Mouse (Mus musculus): Measurements from ENCODE around the gene Camta1. TPM values are rescaled to one million over a fixed set of nuclear protein-coding genes. Genes with fewer than 3 reads are reported as not detected.
A peak's percentile ranks its signal among the peaks of the same experiment; 100 is the strongest.

Gene Camta1
- total RNA-seq, 1 experiment from 2014 or later = 40.1 TPM

GRCm38 (mm10) chr4:151738280-151738679 is 123.4 kb downstream of the Camta1 start:
- DNase-seq = no peak

GRCm38 (mm10) chr4:151732668-151733067 is 129.0 kb downstream of the Camta1 start:
- no peak for DNase-seq

DNA sequence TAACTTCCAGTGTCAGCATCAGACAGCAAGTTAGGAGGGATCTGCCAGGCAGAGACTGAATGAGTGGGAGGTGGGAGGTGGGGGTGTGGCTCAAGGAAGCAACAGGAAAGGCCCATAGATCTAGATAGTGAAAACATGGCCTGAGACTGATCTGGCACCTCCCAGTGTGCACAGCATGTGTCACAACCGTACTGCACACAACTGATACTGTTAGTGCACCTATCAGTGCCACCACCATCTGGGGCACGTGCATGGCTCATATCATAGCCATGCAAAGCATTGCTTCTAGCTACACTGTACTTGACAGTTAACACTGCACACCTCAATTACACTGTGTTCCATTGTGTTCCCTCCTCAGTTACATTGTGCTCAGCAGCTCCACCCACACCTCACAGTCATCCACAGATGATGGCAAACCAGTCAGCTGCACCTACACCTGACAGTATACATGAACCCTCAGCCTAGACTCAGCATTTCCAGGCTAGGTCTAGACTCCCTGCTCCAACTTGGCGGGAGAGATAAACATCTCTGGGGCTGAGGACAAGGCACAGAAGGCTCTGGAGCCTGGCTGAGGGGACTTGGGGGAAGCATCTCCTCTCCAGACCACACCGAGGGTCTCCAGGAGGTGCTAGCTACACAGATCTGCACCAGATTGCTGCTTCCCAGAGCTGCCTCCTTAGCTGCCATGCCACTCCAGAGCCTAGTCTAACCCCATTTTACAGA is 131.5 kb downstream of the Camta1 start:
- DNase-seq = no peak

- no peak for DNase-seq
These were observed 132.6 kb downstream of the Camta1 start for GRCm38 (mm10) chr4:151729116-151729515.

DNA sequence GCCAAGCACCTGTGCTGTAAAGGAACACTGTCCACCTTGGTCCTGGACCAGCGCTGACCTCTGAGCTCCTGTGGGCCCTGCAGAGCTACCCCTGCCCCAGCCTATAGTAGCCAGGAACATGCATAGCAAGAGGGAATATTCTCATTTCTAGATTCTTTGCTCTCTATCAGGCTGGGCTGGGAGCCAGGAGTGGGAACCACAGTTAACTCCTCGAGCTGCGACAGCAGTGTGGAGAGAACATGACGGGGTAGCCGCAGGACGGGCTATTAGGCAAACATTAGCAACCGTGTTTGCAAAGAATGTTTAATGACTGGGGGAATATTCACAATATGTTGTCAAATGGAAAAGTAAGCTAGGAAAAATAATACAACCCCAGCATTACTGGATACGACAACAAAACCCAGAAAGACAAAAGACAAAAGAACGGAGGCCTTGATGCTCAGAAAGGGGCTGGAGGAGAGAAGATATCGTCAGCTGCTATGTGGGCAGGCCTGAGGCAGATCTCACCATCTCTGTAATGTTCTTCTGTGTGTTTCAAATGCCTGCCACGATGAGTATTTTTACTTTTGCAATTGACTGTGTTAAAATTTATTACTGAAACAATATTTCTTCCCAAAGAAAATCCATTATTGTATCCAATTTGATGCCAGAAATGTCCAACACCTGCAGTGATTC is 133.1 kb downstream of the Camta1 start:
- no peak for DNase-seq

DNA sequence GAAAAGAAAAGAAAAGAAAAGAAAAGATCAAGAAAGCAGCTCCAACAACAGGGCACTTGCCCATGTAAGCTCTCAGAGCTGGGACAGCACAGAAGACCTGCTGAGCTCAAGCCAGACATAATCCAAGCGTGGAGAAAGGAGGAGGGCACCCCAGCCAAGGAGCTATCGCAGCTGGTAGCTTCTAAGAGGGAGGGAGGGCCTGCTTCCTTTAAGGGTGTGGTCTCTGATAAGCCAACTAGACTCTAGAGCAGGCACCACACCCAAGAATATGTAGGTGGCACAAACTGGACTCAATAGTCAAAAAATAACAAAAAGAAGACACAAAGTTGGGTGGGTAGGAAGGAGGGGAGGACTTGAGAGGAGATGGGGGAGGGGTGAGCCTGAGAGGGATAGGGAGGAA is 135.3 kb downstream of the Camta1 start:
- DNase-seq = no peak

DNA sequence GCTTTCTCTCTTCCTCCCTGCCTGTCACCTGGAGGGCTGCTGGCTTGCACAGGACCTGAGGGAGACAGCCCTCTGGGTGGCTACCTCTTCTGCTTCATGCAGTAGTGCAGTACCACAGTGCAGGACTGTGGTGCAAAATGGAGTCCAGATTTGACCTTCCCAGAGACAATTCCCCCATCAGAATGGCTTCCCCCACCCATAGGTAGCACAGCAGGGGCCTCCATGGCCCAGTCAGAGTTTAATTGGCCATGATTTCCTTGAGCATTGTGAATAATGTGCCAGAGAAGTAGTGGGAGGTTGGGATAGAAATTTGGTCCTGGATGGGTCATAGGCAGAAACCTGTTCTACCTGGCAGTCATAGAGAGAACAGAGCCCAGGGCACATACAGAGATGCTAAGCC is 136.8 kb downstream of the Camta1 start:
- no peak for DNase-seq

- DNase-seq = no peak
These were observed 140.8 kb downstream of the Camta1 start for GRCm38 (mm10) chr4:151720722-151721467.

DNA sequence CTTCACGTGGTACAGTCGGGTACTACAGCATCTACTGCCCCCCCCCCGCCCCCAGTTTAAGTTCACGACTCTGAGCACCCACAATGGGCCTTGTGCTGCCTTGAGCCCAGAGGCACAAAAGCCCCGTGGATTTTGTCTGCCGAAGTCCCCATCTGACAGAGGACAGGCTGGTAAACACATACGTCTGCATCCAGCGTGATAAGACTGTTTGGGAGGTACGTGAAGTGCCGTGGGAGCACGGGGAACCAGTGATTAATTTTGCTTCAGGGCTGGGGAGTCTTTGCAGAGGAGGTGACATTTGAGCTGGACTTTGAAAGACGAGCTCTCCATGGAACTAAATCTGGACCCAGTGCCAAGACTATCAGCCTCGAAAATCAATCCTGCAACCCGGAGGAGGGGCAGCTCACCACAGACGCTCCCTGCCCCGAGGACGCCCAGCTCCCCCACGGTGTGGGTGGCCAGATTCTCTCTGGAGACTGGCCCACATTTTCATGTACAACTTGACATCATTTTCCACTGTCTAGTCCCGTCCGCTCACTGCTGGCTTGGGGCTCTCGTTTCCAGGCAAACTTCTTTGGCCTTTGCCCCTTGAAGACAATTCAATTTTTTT is 142.7 kb downstream of the Camta1 start:
- DNase-seq = peak; percentile 42

GRCm38 (mm10) chr4:151717864-151718263 is 143.8 kb downstream of the Camta1 start:
- DNase-seq = no peak

DNA sequence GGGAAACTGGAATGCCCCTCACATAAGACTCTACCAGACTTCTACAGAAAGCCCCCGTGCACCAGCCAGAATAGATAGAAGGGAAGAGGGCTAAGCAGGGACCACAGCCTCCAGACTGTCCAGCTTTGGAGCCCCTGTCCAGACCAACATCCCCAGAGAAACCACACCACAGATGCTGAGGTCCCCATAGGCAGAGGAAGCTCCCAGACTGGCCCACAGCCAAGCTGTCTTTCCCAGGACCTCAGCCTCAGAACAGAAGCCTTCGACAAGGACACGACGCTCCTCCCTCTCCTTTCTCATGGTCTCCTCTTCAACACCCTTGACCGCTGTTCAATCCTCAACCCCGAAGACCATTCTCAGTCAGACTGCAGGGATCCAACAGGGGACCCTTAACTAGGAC is 148.0 kb downstream of the Camta1 start:
- peak; percentile 20 for DNase-seq

DNA sequence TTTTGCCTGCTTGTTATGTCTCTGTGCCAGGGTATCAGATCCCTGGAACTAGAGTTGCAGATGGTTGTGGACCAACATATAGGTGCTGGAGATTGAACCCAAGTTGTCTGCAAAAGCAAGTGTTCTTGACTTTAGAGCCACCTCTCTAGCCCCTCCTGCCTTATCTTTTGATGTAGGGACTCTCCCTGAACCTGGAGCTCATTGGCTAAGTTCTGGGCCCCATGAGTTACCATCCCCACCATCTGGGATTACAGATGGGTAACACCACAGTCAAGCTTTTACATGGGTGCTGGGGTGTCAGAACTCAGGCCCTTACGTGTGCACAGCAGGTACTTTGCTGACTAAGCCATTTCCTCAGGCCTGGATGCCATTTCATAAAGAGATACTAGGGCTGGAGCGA is 150.3 kb downstream of the Camta1 start:
- no peak for DNase-seq

- no peak for DNase-seq
These were observed 151.2 kb downstream of the Camta1 start for GRCm38 (mm10) chr4:151710522-151710921.

DNA sequence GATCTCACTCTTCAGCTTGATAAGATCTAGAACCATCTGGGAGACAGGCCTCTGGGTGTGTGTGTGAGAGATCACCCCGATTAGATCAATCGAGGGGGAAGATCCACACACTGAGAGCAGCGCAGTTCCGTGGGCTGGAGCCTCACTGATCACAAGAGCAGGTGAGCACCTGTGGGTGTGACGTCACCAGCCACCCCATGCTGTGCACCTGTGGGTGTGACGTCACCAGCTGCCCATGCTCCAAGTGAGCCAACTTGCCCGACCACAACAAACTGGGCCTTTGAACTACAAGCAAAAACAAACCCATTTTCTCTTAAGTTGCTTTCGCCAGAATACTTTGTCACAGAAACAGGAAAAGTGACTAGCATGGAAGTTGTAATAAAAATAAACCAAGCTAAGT is 152.4 kb downstream of the Camta1 start:
- no peak for DNase-seq

- no peak for DNase-seq
These were observed 158.5 kb downstream of the Camta1 start for GRCm38 (mm10) chr4:151703069-151703735.

- no peak for DNase-seq
These were observed 159.2 kb downstream of the Camta1 start for GRCm38 (mm10) chr4:151702463-151702862.

- no peak for DNase-seq
These were observed 165.7 kb downstream of the Camta1 start for GRCm38 (mm10) chr4:151695984-151696383.

GRCm38 (mm10) chr4:151694531-151694930 is 167.1 kb downstream of the Camta1 start:
- no peak for DNase-seq

- no peak for DNase-seq
These were observed 167.6 kb downstream of the Camta1 start for GRCm38 (mm10) chr4:151694047-151694446.

DNA sequence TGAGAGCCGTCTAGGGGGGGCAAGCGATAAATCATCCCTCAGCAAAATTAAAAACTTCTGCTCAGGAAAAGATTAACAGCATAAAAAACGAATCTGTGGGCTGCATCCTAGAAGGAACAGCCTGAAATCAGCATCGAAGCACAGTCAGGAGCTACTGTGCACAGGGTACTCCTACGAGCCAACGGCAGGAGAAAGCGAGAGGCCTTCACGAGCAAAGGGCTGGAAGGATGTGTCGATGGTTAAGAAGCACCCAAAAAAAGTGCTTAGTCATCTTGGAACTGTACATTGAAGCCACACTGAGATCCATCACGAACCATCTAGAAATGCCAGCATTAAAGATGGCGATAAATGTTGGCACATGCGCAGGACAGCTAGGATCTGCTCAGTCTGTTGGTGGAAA is 171.6 kb downstream of the Camta1 start:
- no peak for DNase-seq

DNA sequence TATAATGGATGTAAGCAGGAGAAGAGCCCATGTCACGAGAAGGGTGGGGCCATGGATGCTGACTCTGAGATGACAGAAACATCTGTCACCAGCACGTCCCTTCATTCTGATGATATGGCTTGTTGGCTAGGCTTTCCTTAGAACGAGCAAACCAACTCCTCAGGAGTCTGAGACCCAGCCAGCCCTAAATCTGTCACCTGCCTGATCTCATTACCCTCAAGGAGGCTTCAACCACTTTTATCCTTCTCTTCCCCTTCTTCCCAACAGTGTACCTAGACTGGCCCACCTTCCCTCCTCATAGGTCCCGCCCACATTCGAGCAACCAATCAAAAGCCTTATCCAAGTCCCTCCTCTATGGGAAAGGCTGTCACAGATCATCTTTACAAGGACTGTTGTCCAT is 173.5 kb downstream of the Camta1 start:
- no peak for DNase-seq

DNA sequence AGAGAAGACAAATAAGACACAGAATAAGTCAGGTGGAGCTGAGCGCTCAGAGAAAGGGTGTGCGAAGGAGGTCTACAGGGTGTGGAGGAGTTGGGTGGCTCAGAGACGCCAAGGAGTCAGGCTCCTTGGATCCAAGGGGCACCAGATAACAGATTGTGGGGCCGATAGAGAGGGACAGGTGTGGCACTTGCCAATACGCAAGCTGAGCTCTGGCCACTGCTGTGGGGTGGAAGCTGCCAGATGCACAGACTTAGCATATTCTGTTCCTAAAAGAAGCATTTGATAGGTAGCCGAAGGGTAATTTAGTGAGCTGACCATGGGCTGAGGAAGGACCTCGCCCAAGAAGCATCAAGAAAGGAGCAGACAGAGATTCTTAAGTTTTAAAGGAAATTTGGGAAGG is 177.1 kb downstream of the Camta1 start:
- no peak for DNase-seq

All from adrenal gland, postnatal 14 days (tissue).